Mouse (Mus musculus) ES-Bruce4 (cell line): ENCODE measurements around the gene Ick.
"Not testable (repeated sequence)": the region's sequence is repeated elsewhere in the genome, so short reads cannot be mapped to it uniquely, and the experiment has no call there.

Source experiments
- CTCF ChIP-seq: IDR thresholded peaks from one replicate; pipeline ENCODE4 v1.8.1; 2011; ENCODE audit warnings: low read depth, low read length
- EP300 ChIP-seq: IDR thresholded peaks from 2 replicates; pipeline ENCODE4 v1.6.1; 2011; ENCODE audit warnings: low read depth, low read length; ENCODE audit not compliant: insufficient read depth

DNA sequence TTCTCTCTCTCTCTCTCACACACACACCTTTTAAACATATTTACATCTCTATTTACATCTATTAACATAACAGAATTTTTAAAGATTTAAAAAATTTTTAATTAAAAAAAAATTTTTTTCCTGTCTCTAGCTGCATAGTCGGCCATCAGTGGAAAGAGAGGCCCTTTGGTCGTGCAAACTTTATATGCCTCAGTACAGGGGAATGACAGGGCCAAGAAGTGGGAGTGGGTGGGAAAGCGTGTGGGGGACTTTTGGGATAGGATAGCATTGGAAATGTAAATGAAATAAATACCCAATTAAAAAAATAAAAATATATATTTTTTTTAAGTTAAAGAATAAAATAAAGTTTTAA lies 65.9 kb downstream of the Ick start:
- TF ChIP-seq CTCF, EP300: not testable (repeated sequence)
